Mouse (Mus musculus): ENCODE measurements at regions not wholly inside any gene's neighbourhood (a gene's known extent, or its start where the extent isn't known, plus 50 kb on each side); places are given as distances from the start of the nearest gene placed in this dataset.
"Not testable (repeated sequence)": the region's sequence is repeated elsewhere in the genome, so short reads cannot be mapped to it uniquely, and the experiment has no call there.

- DNase-seq (ENCODE audit: low spot score) = no peak
Observed at GRCm38 (mm10) chr9:31650362-31651130, 186.3 kb upstream of the Tmem45b start.

GRCm38 (mm10) chr9:31649073-31649472 lies 184.8 kb upstream of the Tmem45b start:
- DNase-seq (ENCODE audit: low spot score) = no peak

- DNase-seq (ENCODE audit: low spot score) = no peak
Observed at GRCm38 (mm10) chr9:31648551-31648950, 184.3 kb upstream of the Tmem45b start.

- no peak for DNase-seq (ENCODE audit: low spot score)
Observed at GRCm38 (mm10) chr9:31645114-31645513, 180.9 kb upstream of the Tmem45b start.

- DNase-seq (ENCODE audit: low spot score) = no peak
Observed at GRCm38 (mm10) chr9:31644106-31644505, 179.8 kb upstream of the Tmem45b start.

GRCm38 (mm10) chr9:31642169-31642568 lies 177.9 kb upstream of the Tmem45b start:
- DNase-seq (ENCODE audit: low spot score) = no peak

- no peak for DNase-seq (ENCODE audit: low spot score)
Observed at GRCm38 (mm10) chr9:31628291-31628690, 164.0 kb upstream of the Tmem45b start.

GRCm38 (mm10) chr9:31621553-31621952 lies 157.3 kb upstream of the Tmem45b start:
- not testable (repeated sequence) for DNase-seq (ENCODE audit: low spot score)

- DNase-seq (ENCODE audit: low spot score) = no peak
Observed at GRCm38 (mm10) chr9:31619344-31619743, 155.1 kb upstream of the Tmem45b start.

- no peak for DNase-seq (ENCODE audit: low spot score)
Observed at GRCm38 (mm10) chr9:31614250-31614945, 150.1 kb upstream of the Tmem45b start.

- no peak for DNase-seq (ENCODE audit: low spot score)
Observed at GRCm38 (mm10) chr9:31611036-31611695, 146.9 kb upstream of the Tmem45b start.

GRCm38 (mm10) chr9:31610631-31611030 lies 146.4 kb upstream of the Tmem45b start:
- peak; percentile 25 for DNase-seq (ENCODE audit: low spot score)

GRCm38 (mm10) chr9:31610212-31610611 lies 145.9 kb upstream of the Tmem45b start:
- DNase-seq (ENCODE audit: low spot score) = peak; percentile 68

- peak; percentile 32 for DNase-seq (ENCODE audit: low spot score)
Observed at GRCm38 (mm10) chr9:31609731-31610130, 145.5 kb upstream of the Tmem45b start.

- DNase-seq (ENCODE audit: low spot score) = peak; percentile 32
Observed at GRCm38 (mm10) chr9:31608084-31608870, 144.0 kb upstream of the Tmem45b start.

GRCm38 (mm10) chr9:31606936-31607335 lies 142.7 kb upstream of the Tmem45b start:
- peak; percentile 26 for DNase-seq (ENCODE audit: low spot score)

- DNase-seq (ENCODE audit: low spot score) = peak; percentile 20
Observed at GRCm38 (mm10) chr9:31604497-31605090, 140.3 kb upstream of the Tmem45b start.

- peak; percentile 10 for DNase-seq (ENCODE audit: low spot score)
Observed at GRCm38 (mm10) chr9:31602707-31603106, 138.4 kb upstream of the Tmem45b start.

- DNase-seq (ENCODE audit: low spot score) = no peak
Observed at GRCm38 (mm10) chr9:31595096-31595495, 130.8 kb upstream of the Tmem45b start.

- DNase-seq (ENCODE audit: low spot score) = no peak
Observed at GRCm38 (mm10) chr9:31587671-31588070, 123.4 kb upstream of the Tmem45b start.

GRCm38 (mm10) chr9:31583983-31584382 lies 119.7 kb upstream of the Tmem45b start:
- no peak for DNase-seq (ENCODE audit: low spot score)

GRCm38 (mm10) chr9:31582947-31583346 lies 118.7 kb upstream of the Tmem45b start:
- no peak for DNase-seq (ENCODE audit: low spot score)
